Mouse (Mus musculus): ENCODE measurements around the gene Dcun1d1. TPM values are rescaled to one million over a fixed set of nuclear protein-coding genes. Genes with fewer than 3 reads are reported as not detected.
A peak's percentile ranks its signal among the peaks of the same experiment; 100 is the strongest.

Gene Dcun1d1
- polyA plus RNA-seq, 1 experiment from 2014 or later: 102 TPM

- 83% methylated on average over 6 of the region's 6 CpGs for WGBS
- no peaks in the 10 kb centered on the region for H3K36me3 ChIP-seq (ENCODE audit: insufficient read depth)
- DNase-seq (no peak), ATAC-seq (ENCODE audit: insufficient read depth) (no peak)
- H3K9ac ChIP-seq: no peak overlapping the region
- no peak for TF ChIP-seq CTCF (IDR thresholded peaks at IDR 0.05; ENCODE audit: low read depth)
- H3K4me2 ChIP-seq: no peak overlapping the region
- H3K27me3 ChIP-seq (ENCODE audit: insufficient read depth, low read length): no peaks in the 10 kb centered on the region
- no peaks in the 10 kb centered on the region for H3K4me1 ChIP-seq (ENCODE audit: insufficient read depth)
- no peaks in the 10 kb centered on the region for H3K9me3 ChIP-seq (ENCODE audit: low read depth, low read length)
- H3K4me3 ChIP-seq (ENCODE audit: low read depth, low read length): no peak overlapping the region
- H3K27ac ChIP-seq (ENCODE audit: low read depth): no peak overlapping the region
Measured at GRCm38 (mm10) chr3:35953816-35954215, 16.6 kb upstream of the Dcun1d1 start.

- Histone ChIP-seq H3K4me2 (no peak overlapping the region), H3K9ac (no peak overlapping the region), H3K27me3 (ENCODE audit: insufficient read depth, low read length) (no peaks in the 10 kb centered on the region), H3K36me3 (ENCODE audit: insufficient read depth) (no peaks in the 10 kb centered on the region), H3K4me3 (ENCODE audit: low read depth, low read length) (no peak overlapping the region), H3K27ac (ENCODE audit: low read depth) (no peak overlapping the region), H3K4me1 (ENCODE audit: insufficient read depth) (no peaks in the 10 kb centered on the region), H3K9me3 (ENCODE audit: low read depth, low read length) (no peaks in the 10 kb centered on the region)
- no peak for TF ChIP-seq CTCF (IDR thresholded peaks at IDR 0.05; ENCODE audit: low read depth)
- ATAC-seq (ENCODE audit: insufficient read depth) (no peak), DNase-seq (no peak)
- 35% methylated on average over 1 of the region's 1 CpGs for WGBS
Measured at GRCm38 (mm10) chr3:35953184-35953583, 15.9 kb upstream of the Dcun1d1 start.

GRCm38 (mm10) chr3:35948197-35948596 is 11.0 kb upstream of the Dcun1d1 start:
- 88% methylated on average over 7 of the region's 7 CpGs for WGBS
- Histone ChIP-seq H3K9ac (no peak overlapping the region), H3K4me2 (no peak overlapping the region), H3K36me3 (ENCODE audit: insufficient read depth) (no peaks in the 10 kb centered on the region), H3K9me3 (ENCODE audit: low read depth, low read length) (no peaks in the 10 kb centered on the region), H3K27ac (ENCODE audit: low read depth) (no peak overlapping the region), H3K4me1 (ENCODE audit: insufficient read depth) (no peaks in the 10 kb centered on the region), H3K4me3 (ENCODE audit: low read depth, low read length) (no peak overlapping the region), H3K27me3 (ENCODE audit: insufficient read depth, low read length) (no peaks in the 10 kb centered on the region)
- ATAC-seq (ENCODE audit: insufficient read depth): no peak
- TF ChIP-seq CTCF (IDR thresholded peaks at IDR 0.05; ENCODE audit: low read depth): no peak
- DNase-seq: no peak

GRCm38 (mm10) chr3:35940520-35941135 is 3.4 kb upstream of the Dcun1d1 start:
- WGBS: 67% methylated on average over 4 of the region's 4 CpGs

GRCm38 (mm10) chr3:35940047-35940446 is 2.8 kb upstream of the Dcun1d1 start:
- Histone ChIP-seq H3K9me3 (ENCODE audit: low read depth, low read length) (no peaks in the 10 kb centered on the region), H3K27me3 (ENCODE audit: insufficient read depth, low read length) (no peaks in the 10 kb centered on the region), H3K36me3 (ENCODE audit: insufficient read depth) (no peaks in the 10 kb centered on the region), H3K4me3 (ENCODE audit: low read depth, low read length) (no peak overlapping the region), H3K4me2 (no peak overlapping the region), H3K9ac (no peak overlapping the region), H3K27ac (ENCODE audit: low read depth) (no peak overlapping the region), H3K4me1 (ENCODE audit: insufficient read depth) (no peaks in the 10 kb centered on the region)
- ATAC-seq (ENCODE audit: insufficient read depth): peak; percentile 31; the same call in 1 of the 2 replicates
- no peak for DNase-seq
- TF ChIP-seq CTCF (IDR thresholded peaks at IDR 0.05; ENCODE audit: low read depth): no peak
- 27% methylated on average over 2 of the region's 2 CpGs for WGBS

More at GRCm38 (mm10) chr3:35940520-35941135, 3.4 kb upstream of the Dcun1d1 start:
- no peaks in the 10 kb centered on the region for H3K36me3 ChIP-seq (ENCODE audit: insufficient read depth)
- no peak overlapping the region for H3K4me2 ChIP-seq
- H3K9ac ChIP-seq: no peak overlapping the region
- no peaks in the 10 kb centered on the region for H3K4me1 ChIP-seq (ENCODE audit: insufficient read depth)
- no peaks in the 10 kb centered on the region for H3K27me3 ChIP-seq (ENCODE audit: insufficient read depth, low read length)
- no peak overlapping the region for H3K27ac ChIP-seq (ENCODE audit: low read depth)
- DNase-seq (no peak), ATAC-seq (ENCODE audit: insufficient read depth) (no peak)
- no peaks in the 10 kb centered on the region for H3K9me3 ChIP-seq (ENCODE audit: low read depth, low read length)
- no peak overlapping the region for H3K4me3 ChIP-seq (ENCODE audit: low read depth, low read length)
- TF ChIP-seq CTCF (IDR thresholded peaks at IDR 0.05; ENCODE audit: low read depth): no peak

- Histone ChIP-seq H3K4me3 (ENCODE audit: low read depth, low read length) (peak overlapping the region; percentile 84), H3K27me3 (ENCODE audit: insufficient read depth, low read length) (no peaks in the 10 kb centered on the region), H3K4me2 (peak overlapping the region; percentile 86), H3K4me1 (ENCODE audit: insufficient read depth) (peaks cover 4% of the 10 kb centered on the region; the same call in 1 of the 2 replicates), H3K36me3 (ENCODE audit: insufficient read depth) (0 out of 2 replicates have a peak, but pooled peaks cover 2% of the 10 kb centered on the region), H3K9me3 (ENCODE audit: low read depth, low read length) (no peaks in the 10 kb centered on the region), H3K27ac (ENCODE audit: low read depth) (peak overlapping the region; percentile 91), H3K9ac (peak overlapping the region; percentile 98)
- WGBS: under 1% methylated on average over 14 of the region's 14 CpGs
- peak; percentile 67 for ATAC-seq (ENCODE audit: insufficient read depth)
- no peak for TF ChIP-seq CTCF (IDR thresholded peaks at IDR 0.05; ENCODE audit: low read depth)
- peak; percentile 78 for DNase-seq
Measured at GRCm38 (mm10) chr3:35933405-35933777, 3.9 kb downstream of the Dcun1d1 start.

- no peak for TF ChIP-seq CTCF (IDR thresholded peaks at IDR 0.05; ENCODE audit: low read depth)
- Histone ChIP-seq H3K9ac (peak overlapping the region; percentile 98), H3K27ac (ENCODE audit: low read depth) (peak overlapping the region; percentile 91), H3K9me3 (ENCODE audit: low read depth, low read length) (no peaks in the 10 kb centered on the region), H3K4me1 (ENCODE audit: insufficient read depth) (peaks cover 4% of the 10 kb centered on the region), H3K4me3 (ENCODE audit: low read depth, low read length) (peak overlapping the region; percentile 84), H3K36me3 (ENCODE audit: insufficient read depth) (0 out of 2 replicates have a peak, but pooled peaks cover 2% of the 10 kb centered on the region), H3K4me2 (peak overlapping the region; percentile 86), H3K27me3 (ENCODE audit: insufficient read depth, low read length) (no peaks in the 10 kb centered on the region)
- ATAC-seq (ENCODE audit: insufficient read depth) (peak; percentile 89), DNase-seq (peak; percentile 87)
- under 1% methylated on average over 51 of the region's 73 CpGs for WGBS
Measured at GRCm38 (mm10) chr3:35932735-35933404, 4.4 kb downstream of the Dcun1d1 start.

Data from lung, embryonic 14.5 days (tissue).